ENCODE assay signal across 8 mouse cellular contexts in the genomic region with DNA sequence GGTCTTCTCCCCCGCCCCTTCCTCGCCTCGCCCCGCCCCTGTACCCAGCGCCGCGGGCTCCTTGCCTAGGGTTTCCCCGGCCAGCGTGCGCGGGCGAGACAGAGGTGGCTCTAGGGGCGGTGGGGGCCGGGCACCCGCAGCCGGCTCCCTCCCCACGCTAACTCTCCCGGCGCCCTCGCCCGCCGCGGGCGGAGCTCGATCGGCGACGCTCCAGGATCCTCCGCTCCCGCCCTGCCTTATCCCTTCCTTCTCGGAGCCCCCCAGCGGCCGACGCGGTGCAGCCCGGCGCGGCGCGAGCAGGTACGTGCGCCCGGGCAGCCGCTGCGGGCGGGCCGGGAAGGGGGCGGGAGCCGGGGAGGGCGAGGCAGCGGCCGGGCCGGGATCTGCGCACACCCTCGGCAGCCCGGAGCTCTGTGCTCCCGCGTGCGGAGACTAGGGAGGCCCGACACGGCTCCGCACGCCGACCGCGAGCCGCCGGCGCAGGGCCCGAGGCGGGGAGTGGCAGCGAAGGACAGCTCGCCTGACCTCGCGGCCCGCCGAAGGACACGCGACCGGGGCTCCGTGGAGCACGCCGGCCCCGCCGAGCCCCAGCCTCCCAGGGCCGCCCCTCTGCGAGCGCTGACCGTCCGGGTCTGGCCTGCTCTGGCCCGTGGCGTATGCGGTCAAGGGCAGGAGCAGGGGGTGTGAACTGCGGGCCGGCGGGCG. TPM values are rescaled to one million over a fixed set of nuclear protein-coding genes. Genes with fewer than 3 reads are reported as not detected.
A peak's percentile ranks its signal among the peaks of the same experiment; 100 is the strongest.
DNase-seq lines count a peak whose midpoint lies in the region; ATAC-seq and TF ChIP-seq lines count a peak whose summit lies in the region.

No protein-coding gene starts in this region.

- peaks cover 76% of the 10 kb centered on the region for H3K27me3 ChIP-seq in forebrain, embryonic 10.5 days (ENCODE audit: poor library complexity, severe bottlenecking)

- peaks cover 27% of the 10 kb centered on the region for H3K4me1 ChIP-seq in forebrain, embryonic 10.5 days

- DNase-seq in MN1 (ENCODE audit: low spot score) = peak; percentile 78
- peak; percentile 77 for DNase-seq in brain, embryonic 14.5 days (ENCODE audit: low read depth)
- peak; percentile 55 for DNase-seq in forebrain, embryonic 10.5 days (ENCODE audit: extremely low spot score, low spot score)
- DNase-seq in layer of hippocampus, adult 2 months (ENCODE audit: low spot score in 2 of 2) = peak; percentile 19 to 57
- peak; percentile 33 for DNase-seq in lung, postnatal 14 days
- DNase-seq in retina, postnatal 7 days (ENCODE audit: low read depth, low spot score) = peak; percentile 46

- H3K9me3 ChIP-seq in forebrain, embryonic 10.5 days = no peaks in the 10 kb centered on the region

- TF ChIP-seq CTCF in brain, embryonic 14.5 days (IDR thresholded peaks at IDR 0.05; ENCODE audit: borderline replicate concordance, extremely low read depth, insufficient read depth, insufficient read length) = peak; percentile 44; the same call in 1 of the 2 replicates
- TF ChIP-seq CTCF in layer of hippocampus, adult 2 months (conservative IDR thresholded peaks at IDR 0.05) = peak; percentile 57

- H3K36me3 ChIP-seq in forebrain, embryonic 10.5 days (replicated peaks) = peaks cover 10% of the 10 kb centered on the region; the same call in 1 of the 2 replicates

- peak overlapping the region; percentile 77 for H3K4me3 ChIP-seq in forebrain, embryonic 10.5 days
- peak overlapping the region; percentile 75 for H3K4me3 ChIP-seq in layer of hippocampus, adult 2 months

- TF ChIP-seq POLR2A in brain, embryonic 14.5 days (IDR thresholded peaks at IDR 0.05; ENCODE audit: borderline replicate concordance, extremely low read depth, insufficient read depth, insufficient read length, poor library complexity, severe bottlenecking) = peak; percentile 38; the same call in 1 of the 2 replicates

- H3K27ac ChIP-seq in forebrain, embryonic 10.5 days = peak overlapping the region; percentile 88
- peak overlapping the region; percentile 68 for H3K27ac ChIP-seq in layer of hippocampus, adult 2 months

- peak; percentile 44 to 58; a peak in 3 of 4 replicates for ATAC-seq in hematopoietic stem cell, adult 5-6 weeks (replicated peaks in 1 of 2; ENCODE audit: insufficient read depth in 1 of 2, low FRiP score in 2 of 2, low TSS enrichment in 1 of 2, low read depth in 1 of 2, poor library complexity in 2 of 2, severe bottlenecking in 2 of 2)
- ATAC-seq in erythroblast, adult 5-6 weeks (replicated peaks; ENCODE audit: low FRiP score, poor library complexity, severe bottlenecking) = no peak

- WGBS in forebrain, embryonic 10.5 days = under 1% methylated on average over 73 of the region's 97 CpGs

RNA-seq across cellular contexts. Expression of a gene that starts 0.5 kb away (rescaled TPM):
- polyA plus RNA-seq in brain, embryonic 14.5 days (2012; rRNA removed) = 22.7 and 23.4 TPM in 2 replicates
- polyA plus RNA-seq in forebrain, embryonic 10.5 days (2016; fragmentation: Nextera tagmentation; extraction: Ambion mirVana) = 5.7 and 5.8 TPM in 2 replicates
- total RNA-seq in hematopoietic stem cell, adult 5-6 weeks (2017) = not detected in 2 replicates
- 1 to 10 TPM; 4.5 to 5.3 TPM for total RNA-seq in layer of hippocampus, adult 2 months (2021)
- total RNA-seq in erythroblast, adult 5-6 weeks (2015; ENCODE audit: low replicate concordance) = not detected in 2 replicates
- not detected in 2 replicates for total RNA-seq in erythroblast, adult 5-6 weeks (2017; ENCODE audit: low replicate concordance)

RNA-seq across cellular contexts. Expression of a gene that starts 34.0 kb away (rescaled TPM):
- 0.18 TPM in 1 of 2 replicates, not detected in the other for polyA plus RNA-seq in brain, embryonic 14.5 days (2012; rRNA removed)
- not detected in 2 replicates for polyA plus RNA-seq in forebrain, embryonic 10.5 days (2016; fragmentation: Nextera tagmentation; extraction: Ambion mirVana)
- not detected in 2 replicates for total RNA-seq in hematopoietic stem cell, adult 5-6 weeks (2017)
- total RNA-seq in layer of hippocampus, adult 2 months (2021) = 1 to 10 TPM; 1.2 to 1.4 TPM
- total RNA-seq in erythroblast, adult 5-6 weeks (2015; ENCODE audit: low replicate concordance) = not detected in 2 replicates
- not detected in 2 replicates for total RNA-seq in erythroblast, adult 5-6 weeks (2017; ENCODE audit: low replicate concordance)

RNA-seq across cellular contexts. Expression of a gene that starts 41.7 kb away (rescaled TPM):
- polyA plus RNA-seq in brain, embryonic 14.5 days (2012; rRNA removed) = 52.8 and 55.9 TPM in 2 replicates
- 54.4 and 56.5 TPM in 2 replicates for polyA plus RNA-seq in forebrain, embryonic 10.5 days (2016; fragmentation: Nextera tagmentation; extraction: Ambion mirVana)
- 15.6 and 16.4 TPM in 2 replicates for total RNA-seq in hematopoietic stem cell, adult 5-6 weeks (2017)
- total RNA-seq in layer of hippocampus, adult 2 months (2021) = 10 to 100 TPM; 34.6 to 36.9 TPM
- 77.2 and 98.4 TPM in 2 replicates for total RNA-seq in erythroblast, adult 5-6 weeks (2015; ENCODE audit: low replicate concordance)
- total RNA-seq in erythroblast, adult 5-6 weeks (2017; ENCODE audit: low replicate concordance) = 68.2 and 70.7 TPM in 2 replicates
